Mouse (Mus musculus) ES-E14 (cell line): ENCODE results near the gene Sh3d19.

Experiments used
- MAFK ChIP-seq: IDR thresholded peaks from 2 replicates; pipeline ENCODE4 v1.6.1; 2014; ENCODE audit warnings: mild to moderate bottlenecking, low read depth, low read length, inconsistent platforms; ENCODE audit not compliant: insufficient read depth
- ZC3H11A ChIP-seq: IDR thresholded peaks from 2 replicates; pipeline ENCODE4 v1.6.1; 2012; ENCODE audit warnings: low read depth, mild to moderate bottlenecking, inconsistent platforms, low read length, borderline replicate concordance
- ZNF384 ChIP-seq: IDR thresholded peaks from 2 replicates; pipeline ENCODE4 v1.6.1; 2012; ENCODE audit warnings: low read depth, low read length, inconsistent platforms

DNA sequence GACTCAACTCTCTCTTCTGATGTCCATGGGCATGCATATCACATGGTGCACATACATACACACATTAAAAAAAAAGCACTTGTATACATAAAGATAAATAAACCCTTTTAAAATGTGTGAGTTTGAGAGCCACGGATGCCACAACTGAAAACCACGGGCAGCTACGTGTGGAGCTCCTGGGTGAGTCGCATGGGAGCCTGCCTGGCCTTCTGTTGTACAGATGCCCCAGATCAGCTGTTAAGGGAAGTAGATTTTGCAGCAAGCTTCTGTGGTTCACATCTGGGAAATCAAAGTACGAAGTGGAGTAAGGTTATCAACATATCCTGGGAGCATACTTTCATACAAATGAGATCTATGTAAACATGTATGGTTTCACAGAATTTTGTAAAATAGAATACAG lies 37.3 kb upstream of the Sh3d19 start:
- TF ChIP-seq ZC3H11A (no peak), MAFK (no peak), ZNF384 (no peak)
